Mouse (Mus musculus): ENCODE data around the gene Snu13. TPM values are rescaled to one million over a fixed set of nuclear protein-coding genes. Genes with fewer than 3 reads are reported as not detected.
A peak's percentile ranks its signal among the peaks of the same experiment; 100 is the strongest.

Gene Snu13
- total and polyA plus RNA-seq, 2 experiments from 2014 or later = 174 to 242 TPM

DNA sequence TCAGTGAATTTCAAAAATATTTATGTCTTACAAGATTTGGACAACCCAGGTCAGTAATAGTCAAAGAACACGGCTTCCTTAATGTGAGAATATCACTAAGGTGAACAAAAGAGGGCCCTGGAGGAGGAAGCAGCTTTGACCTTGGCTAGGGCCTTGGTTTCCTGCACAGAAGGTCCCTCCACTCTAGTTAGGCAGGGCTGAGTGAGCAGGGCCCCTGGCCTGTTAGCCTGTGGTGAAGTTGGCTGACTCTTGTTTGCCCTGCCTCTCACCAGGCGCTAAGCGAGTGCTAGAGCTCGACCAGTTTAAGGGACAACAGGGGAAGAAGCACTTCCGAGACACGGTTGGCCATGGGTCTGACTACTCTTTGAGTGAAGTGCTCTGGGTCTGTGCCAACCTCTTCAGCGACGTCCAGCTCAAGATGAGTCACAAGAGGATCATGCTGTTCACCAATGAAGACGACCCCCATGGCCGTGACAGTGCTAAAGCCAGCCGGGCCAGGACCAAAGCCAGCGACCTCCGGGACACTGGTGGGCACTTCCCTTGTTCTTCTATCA is 24.8 kb downstream of the Snu13 start:
- Histone ChIP-seq H3K36me3 (ENCODE audit: insufficient read depth, low read length) (peaks cover 38% of the 10 kb centered on the region), H3K27ac (ENCODE audit: low read depth, low read length) (no peak overlapping the region), H3K9ac (replicated peaks; ENCODE audit: low read length, poor library complexity, severe bottlenecking) (no peak overlapping the region), H3K4me1 (ENCODE audit: insufficient read depth, low read length) (no peaks in the 10 kb centered on the region), H3K9me3 (ENCODE audit: low read length) (no peaks in the 10 kb centered on the region), H3K4me2 (ENCODE audit: low read depth, low read length, poor library complexity, severe bottlenecking) (no peak overlapping the region), H3K27me3 (ENCODE audit: insufficient read depth, low read length) (no peaks in the 10 kb centered on the region), H3K4me3 (ENCODE audit: low read depth, low read length) (no peak overlapping the region)
- TF ChIP-seq CTCF (IDR thresholded peaks at IDR 0.05) = no peak
- no peak for ATAC-seq (ENCODE audit: low FRiP score)
- DNase-seq (ENCODE audit: low spot score) = no peak
- WGBS = 88% methylated on average over 13 of the region's 13 CpGs

DNA sequence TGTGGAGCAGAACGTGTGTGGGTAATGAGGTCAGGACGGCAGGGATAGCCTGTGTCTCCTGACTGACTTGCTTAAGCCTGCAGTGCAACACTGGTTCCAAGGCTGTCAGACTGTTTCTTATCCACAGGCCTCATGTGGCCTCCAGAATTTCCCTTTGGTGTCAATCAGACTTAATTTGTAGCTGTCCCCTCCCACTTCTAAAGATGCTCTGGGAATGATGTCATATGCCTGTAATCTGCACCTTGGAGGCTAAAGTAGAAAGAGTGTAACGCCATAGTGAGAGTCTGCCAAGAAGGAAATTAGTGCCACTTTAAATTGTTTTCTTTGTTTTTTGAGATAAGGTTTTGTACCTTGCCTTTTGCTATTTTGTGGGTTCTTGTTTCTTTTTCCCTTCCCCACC is 28.1 kb downstream of the Snu13 start:
- ATAC-seq (ENCODE audit: low FRiP score) (no peak), DNase-seq (ENCODE audit: low spot score) (no peak)
- H3K4me1 ChIP-seq (ENCODE audit: insufficient read depth, low read length) = no peaks in the 10 kb centered on the region
- H3K27me3 ChIP-seq (ENCODE audit: insufficient read depth, low read length) = no peaks in the 10 kb centered on the region
- H3K4me2 ChIP-seq (ENCODE audit: low read depth, low read length, poor library complexity, severe bottlenecking) = no peak overlapping the region
- H3K27ac ChIP-seq (ENCODE audit: low read depth, low read length) = no peak overlapping the region
- H3K9me3 ChIP-seq (ENCODE audit: low read length) = no peaks in the 10 kb centered on the region
- H3K9ac ChIP-seq (replicated peaks; ENCODE audit: low read length, poor library complexity, severe bottlenecking) = no peak overlapping the region
- no peak overlapping the region for H3K4me3 ChIP-seq (ENCODE audit: low read depth, low read length)
- peaks cover 13% of the 10 kb centered on the region for H3K36me3 ChIP-seq (ENCODE audit: insufficient read depth, low read length)
- no peak for TF ChIP-seq CTCF (IDR thresholded peaks at IDR 0.05)
- WGBS = 87% methylated on average over 3 of the region's 3 CpGs

DNA sequence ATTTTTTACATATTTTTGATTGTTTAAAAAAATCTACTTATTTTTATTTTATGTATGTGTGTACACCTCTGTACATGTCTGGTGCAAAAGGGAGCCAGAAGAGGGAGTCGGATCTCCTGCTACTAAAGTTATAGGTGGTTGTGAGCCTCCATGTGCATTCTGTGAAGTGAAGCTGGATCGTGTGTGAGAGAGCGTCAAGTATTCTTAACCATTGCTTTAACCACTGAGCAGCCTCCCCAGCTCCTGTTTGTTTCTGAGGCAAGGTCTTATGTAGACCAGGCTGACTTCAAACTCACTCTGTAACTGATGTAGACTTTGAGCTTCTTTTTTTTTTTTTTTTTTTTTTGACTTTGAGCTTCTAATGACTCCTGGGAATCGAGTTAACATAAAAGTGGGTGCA is 29.9 kb downstream of the Snu13 start:
- H3K9me3 ChIP-seq (ENCODE audit: low read length) = no peaks in the 10 kb centered on the region
- 79% methylated on average over 4 of the region's 4 CpGs for WGBS
- no peak overlapping the region for H3K9ac ChIP-seq (replicated peaks; ENCODE audit: low read length, poor library complexity, severe bottlenecking)
- TF ChIP-seq CTCF (IDR thresholded peaks at IDR 0.05) = no peak
- H3K27me3 ChIP-seq (ENCODE audit: insufficient read depth, low read length) = no peaks in the 10 kb centered on the region
- H3K4me2 ChIP-seq (ENCODE audit: low read depth, low read length, poor library complexity, severe bottlenecking) = no peak overlapping the region
- peaks cover 2% of the 10 kb centered on the region for H3K36me3 ChIP-seq (ENCODE audit: insufficient read depth, low read length)
- H3K4me1 ChIP-seq (ENCODE audit: insufficient read depth, low read length) = no peaks in the 10 kb centered on the region
- H3K4me3 ChIP-seq (ENCODE audit: low read depth, low read length) = no peak overlapping the region
- DNase-seq (ENCODE audit: low spot score) (no peak), ATAC-seq (ENCODE audit: low FRiP score) (no peak)
- H3K27ac ChIP-seq (ENCODE audit: low read depth, low read length) = no peak overlapping the region

DNA sequence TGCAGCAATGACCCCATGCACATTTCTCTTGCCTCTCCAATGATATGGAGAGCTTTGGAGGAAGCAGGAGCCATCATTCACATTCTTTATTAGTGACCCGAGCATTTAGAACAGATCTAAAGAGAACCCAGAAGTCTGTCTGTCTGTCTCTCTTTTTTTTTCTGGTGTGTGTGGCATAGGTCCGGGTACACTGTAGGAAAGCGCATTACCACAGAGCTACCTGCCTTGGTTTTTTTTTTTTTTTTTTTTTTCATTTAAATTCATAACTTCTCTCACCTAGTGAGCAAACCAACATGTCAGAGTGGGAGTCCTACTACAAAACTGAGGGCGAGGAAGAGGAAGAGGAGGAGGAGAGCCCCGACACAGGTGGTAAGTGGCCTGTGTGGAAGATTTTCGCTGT is 30.6 kb downstream of the Snu13 start:
- peaks cover 4% of the 10 kb centered on the region; the same call in 1 of the 2 replicates for H3K36me3 ChIP-seq (ENCODE audit: insufficient read depth, low read length)
- H3K27ac ChIP-seq (ENCODE audit: low read depth, low read length) = peak overlapping the region; percentile 79
- H3K9me3 ChIP-seq (ENCODE audit: low read length) = no peaks in the 10 kb centered on the region
- H3K4me1 ChIP-seq (ENCODE audit: insufficient read depth, low read length) = no peaks in the 10 kb centered on the region
- peak overlapping the region; percentile 92 for H3K4me2 ChIP-seq (ENCODE audit: low read depth, low read length, poor library complexity, severe bottlenecking)
- peak; percentile 4 for DNase-seq (ENCODE audit: low spot score)
- H3K4me3 ChIP-seq (ENCODE audit: low read depth, low read length) = peak overlapping the region; percentile 74
- ATAC-seq (ENCODE audit: low FRiP score) = no peak
- H3K27me3 ChIP-seq (ENCODE audit: insufficient read depth, low read length) = no peaks in the 10 kb centered on the region
- peak overlapping the region; percentile 60 for H3K9ac ChIP-seq (replicated peaks; ENCODE audit: low read length, poor library complexity, severe bottlenecking)
- TF ChIP-seq CTCF (IDR thresholded peaks at IDR 0.05) = no peak
- WGBS = 27% methylated on average over 6 of the region's 6 CpGs

DNA sequence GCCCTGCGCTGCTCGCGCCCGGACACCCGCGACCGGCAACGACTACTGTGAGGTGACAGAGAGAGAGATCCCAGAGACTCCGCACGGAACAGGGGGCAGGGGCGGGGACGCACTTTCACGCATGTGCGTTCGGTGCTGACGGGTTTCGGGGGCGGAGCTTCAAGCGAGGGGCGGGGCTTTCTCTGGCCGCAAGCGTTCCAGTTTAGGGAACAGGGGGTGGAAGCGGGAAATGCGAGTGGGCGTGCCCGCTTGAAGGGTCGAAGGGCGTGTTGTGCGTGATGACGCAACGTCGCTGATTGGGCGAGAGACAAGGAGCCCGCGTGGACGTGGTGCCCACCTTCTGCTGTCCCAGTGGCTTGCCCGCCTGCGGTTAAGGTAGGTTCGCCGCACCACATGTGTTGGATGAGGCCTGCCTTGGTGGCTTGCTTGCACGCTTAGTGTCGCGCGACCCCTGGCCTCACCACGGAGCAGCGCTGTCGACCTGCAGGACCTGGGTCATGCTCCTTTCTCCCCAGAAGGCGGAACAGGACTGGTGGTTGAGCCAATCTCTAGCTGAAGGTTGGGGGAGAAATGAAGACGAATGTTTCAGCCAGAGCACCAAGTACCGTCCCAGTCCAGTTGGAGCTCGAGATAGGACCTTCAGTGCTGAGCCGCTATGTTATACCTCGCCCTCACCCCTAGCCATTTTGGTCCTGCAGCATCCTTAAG is 31.1 kb downstream of the Snu13 start:
- peaks cover 4% of the 10 kb centered on the region; the same call in 1 of the 2 replicates for H3K36me3 ChIP-seq (ENCODE audit: insufficient read depth, low read length)
- H3K9ac ChIP-seq (replicated peaks; ENCODE audit: low read length, poor library complexity, severe bottlenecking) = peak overlapping the region; percentile 79
- H3K4me2 ChIP-seq (ENCODE audit: low read depth, low read length, poor library complexity, severe bottlenecking) = peak overlapping the region; percentile 92
- no peaks in the 10 kb centered on the region for H3K9me3 ChIP-seq (ENCODE audit: low read length)
- H3K27me3 ChIP-seq (ENCODE audit: insufficient read depth, low read length) = no peaks in the 10 kb centered on the region
- DNase-seq (ENCODE audit: low spot score) (peak; percentile 98), ATAC-seq (ENCODE audit: low FRiP score) (peak; percentile 96)
- H3K4me3 ChIP-seq (ENCODE audit: low read depth, low read length) = peak overlapping the region; percentile 74
- under 1% methylated on average over 51 of the region's 53 CpGs for WGBS
- H3K4me1 ChIP-seq (ENCODE audit: insufficient read depth, low read length) = no peaks in the 10 kb centered on the region
- H3K27ac ChIP-seq (ENCODE audit: low read depth, low read length) = peak overlapping the region; percentile 79
- TF ChIP-seq CTCF (IDR thresholded peaks at IDR 0.05) = peak; percentile 47

DNA sequence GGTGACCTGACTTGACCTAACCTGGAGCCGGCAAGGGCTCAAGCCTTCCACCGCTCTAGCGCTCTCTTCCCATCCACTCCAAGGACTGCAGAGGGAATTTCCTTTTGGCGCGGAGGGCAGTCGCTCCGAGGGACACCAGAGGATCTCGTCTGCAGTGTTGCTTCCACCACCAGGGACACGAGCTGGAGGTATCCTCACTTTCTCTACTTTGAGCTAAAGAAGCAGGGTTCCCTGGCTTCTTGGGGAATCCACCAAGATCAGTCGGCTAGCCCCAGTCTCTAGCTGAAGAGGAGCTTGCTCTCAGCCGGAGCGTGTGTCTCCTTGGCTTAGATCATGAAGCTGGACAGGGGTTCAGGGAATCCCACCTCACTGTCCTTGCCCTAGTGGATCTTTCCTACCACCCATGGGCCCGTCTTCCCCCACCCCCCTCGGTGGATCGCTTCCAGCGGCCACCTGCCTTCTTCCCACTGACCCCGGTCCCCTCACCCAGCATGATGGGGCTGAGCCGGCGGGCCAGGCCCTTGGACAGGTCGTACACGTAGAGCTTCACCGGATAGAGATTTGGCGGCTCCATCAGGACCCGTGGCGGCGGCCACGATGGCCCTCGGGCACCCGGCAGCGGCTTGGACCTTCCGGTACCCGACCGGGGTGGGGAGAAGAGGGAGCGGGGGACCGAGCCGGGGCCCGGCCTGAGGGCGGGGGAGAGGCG is 31.9 kb downstream of the Snu13 start:
- TF ChIP-seq CTCF (IDR thresholded peaks at IDR 0.05) = peak; percentile 40
- H3K9ac ChIP-seq (replicated peaks; ENCODE audit: low read length, poor library complexity, severe bottlenecking) = peak overlapping the region; percentile 79
- no peaks in the 10 kb centered on the region for H3K4me1 ChIP-seq (ENCODE audit: insufficient read depth, low read length)
- under 1% methylated on average over 38 of the region's 39 CpGs for WGBS
- peak overlapping the region; percentile 92 for H3K4me2 ChIP-seq (ENCODE audit: low read depth, low read length, poor library complexity, severe bottlenecking)
- H3K36me3 ChIP-seq (ENCODE audit: insufficient read depth, low read length) = peaks cover 4% of the 10 kb centered on the region; the same call in 1 of the 2 replicates
- H3K27ac ChIP-seq (ENCODE audit: low read depth, low read length) = peak overlapping the region; percentile 79
- peak overlapping the region; percentile 74 for H3K4me3 ChIP-seq (ENCODE audit: low read depth, low read length)
- ATAC-seq (ENCODE audit: low FRiP score) (peak; percentile 41), DNase-seq (ENCODE audit: low spot score) (peak; percentile 25)
- no peaks in the 10 kb centered on the region for H3K27me3 ChIP-seq (ENCODE audit: insufficient read depth, low read length)
- no peaks in the 10 kb centered on the region for H3K9me3 ChIP-seq (ENCODE audit: low read length)

Data from midbrain, postnatal 0 days (tissue).